Mouse (Mus musculus): ENCODE results near the gene Stk16.
A peak's percentile ranks its signal among the peaks of the same experiment; 100 is the strongest.

DNA sequence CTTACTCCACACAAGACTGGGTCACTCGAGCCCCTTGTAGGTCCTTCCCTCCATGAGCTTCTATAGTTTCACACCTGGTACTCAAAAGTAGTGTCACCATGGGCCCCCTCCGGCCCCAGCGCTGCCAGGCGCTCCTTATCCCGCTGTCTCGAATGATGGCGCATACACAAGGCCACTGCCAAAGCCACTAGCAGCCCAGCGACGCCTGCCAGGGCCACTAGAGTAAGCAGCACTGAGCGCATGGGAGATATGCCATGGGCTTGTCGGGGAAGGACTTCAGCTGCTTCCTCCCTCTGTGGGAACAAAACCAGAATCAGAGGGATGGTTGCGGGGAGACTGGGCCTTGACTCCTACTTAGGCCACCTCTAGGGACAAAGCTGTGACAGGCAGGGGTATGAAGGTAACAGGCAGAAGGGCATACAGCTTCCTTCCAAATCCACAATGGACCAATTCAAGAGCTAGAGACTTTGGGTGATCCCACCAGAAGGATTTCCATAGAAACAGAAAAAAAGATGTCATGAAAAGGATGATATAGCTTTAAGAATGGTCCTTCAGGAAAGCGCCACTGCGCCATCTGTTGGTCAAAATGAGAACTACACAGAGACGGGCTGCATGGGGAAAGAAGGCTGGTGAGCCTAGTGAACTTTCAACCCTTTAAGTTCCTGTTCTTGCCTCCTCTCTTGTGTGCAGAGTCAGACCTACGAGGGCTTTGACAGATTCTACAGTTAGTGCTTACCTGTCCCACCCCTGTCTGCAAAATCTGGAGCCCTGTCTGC is 43.4 kb downstream of the Stk16 start:
- TF ChIP-seq POLR2A (IDR thresholded peaks at IDR 0.05; ENCODE audit: borderline replicate concordance, insufficient read depth, low read length) (0 out of 2 replicates have a peak, but pooled peaks have one; percentile 9), CTCF (IDR thresholded peaks at IDR 0.05; ENCODE audit: borderline replicate concordance, insufficient read depth, low read depth, low read length) (peak; percentile 80)

Measured in cerebellum, adult 2 months (tissue).